Mouse (Mus musculus) heart, adult 18-20 months (tissue): ENCODE measurements around the gene Mest. TPM values are rescaled to one million over a fixed set of nuclear protein-coding genes. Genes with fewer than 3 reads are reported as not detected.

Experiments used
- DNase-seq, 2 experiments: peaks; one replicate each; pipeline ENCODE4 v3.0.0; 2021 to 2022; ENCODE audit warnings: mixed read lengths in 1 of 2
- microRNA-seq, 2 experiments: library from miRNA; unstranded; fragments of <30 nt; microRNA quantifications; one replicate each; pipeline ENCODE4 v1.2.0; 2022
- total RNA-seq, 2 experiments: library from RNA; stranded (reverse); gene quantifications; 2 replicates each; pipeline ENCODE4 v1.2.3; 2021

Mest gene
- total RNA-seq, 2 experiments from 2014 or later: 5.4 to 6.8 TPM

DNA sequence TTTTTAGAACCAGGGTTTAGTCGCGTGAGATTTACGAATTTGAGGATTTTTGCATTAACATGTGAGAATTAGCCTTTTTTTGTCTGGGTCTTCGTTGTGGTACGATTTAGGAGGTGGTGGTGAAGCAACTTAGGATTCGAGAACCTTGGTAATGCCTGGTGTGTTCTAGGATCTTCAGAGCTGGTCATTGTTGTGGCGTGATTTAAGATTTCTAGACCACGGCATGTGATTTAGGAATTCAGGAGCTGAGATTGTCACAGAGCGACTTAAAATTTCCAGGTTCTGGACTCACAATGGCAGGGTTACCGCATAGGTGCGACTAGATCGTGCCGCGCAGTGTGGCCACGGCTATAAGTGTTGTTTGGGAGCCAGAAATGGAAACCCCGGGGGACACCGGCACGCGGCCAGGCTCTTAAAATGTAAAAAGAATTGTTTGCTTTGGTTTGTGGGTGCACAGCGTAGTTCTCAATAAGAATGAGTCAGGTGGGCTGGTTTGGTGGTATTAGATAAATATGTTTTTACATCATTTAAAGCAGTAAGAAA, 15.2 kb downstream of the Mest start:
- DNase-seq: peak in 1 of 2 experiments; percentile 26

DNA sequence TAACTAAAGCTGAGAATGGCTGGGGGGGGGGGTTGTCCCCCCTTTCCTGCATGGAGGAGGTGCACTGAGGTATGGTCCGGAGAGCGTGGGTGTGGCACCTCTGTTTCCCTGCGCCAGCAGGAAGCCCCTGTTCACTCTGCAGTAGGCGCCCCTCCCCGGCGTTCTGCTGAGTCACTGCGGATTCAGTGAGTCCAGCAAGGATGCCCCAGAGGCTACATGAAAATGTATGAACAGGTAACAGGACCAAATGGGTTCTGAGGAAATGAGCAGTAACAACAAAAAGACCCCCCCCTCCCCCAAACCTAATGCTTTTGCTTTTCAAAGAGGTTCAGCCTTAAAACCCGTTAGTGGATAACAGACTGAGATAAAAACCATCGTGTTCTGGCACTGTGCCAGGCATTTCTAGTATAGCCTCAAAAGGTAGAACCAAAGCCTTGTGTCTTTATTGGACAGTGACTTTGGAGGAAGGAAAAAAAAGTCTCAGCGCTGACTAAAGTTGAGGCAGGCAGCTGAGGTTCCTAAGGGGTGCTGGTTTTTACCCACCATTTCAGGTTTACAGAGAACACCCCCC, 15.9 kb downstream of the Mest start:
- peak; percentile 23 to 39 for DNase-seq

DNA sequence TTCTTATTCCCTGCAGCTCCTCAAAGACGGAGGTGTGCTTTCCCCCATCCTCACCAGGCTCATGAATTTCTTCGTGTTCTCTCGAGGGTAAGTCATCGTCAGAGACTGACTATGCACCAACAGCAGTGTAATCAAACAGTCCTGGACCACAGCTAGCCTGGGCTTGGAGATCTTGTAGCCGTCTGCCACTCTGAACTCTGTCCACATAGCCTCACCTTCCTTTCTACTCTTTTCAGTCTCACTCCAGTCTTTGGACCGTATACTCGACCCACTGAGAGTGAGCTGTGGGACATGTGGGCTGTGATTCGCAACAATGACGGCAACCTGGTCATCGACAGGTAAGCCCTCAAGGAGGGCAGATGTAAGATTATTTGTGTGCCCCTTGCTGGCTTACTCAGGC, 21.5 kb downstream of the Mest start:
- no peak for DNase-seq

DNA sequence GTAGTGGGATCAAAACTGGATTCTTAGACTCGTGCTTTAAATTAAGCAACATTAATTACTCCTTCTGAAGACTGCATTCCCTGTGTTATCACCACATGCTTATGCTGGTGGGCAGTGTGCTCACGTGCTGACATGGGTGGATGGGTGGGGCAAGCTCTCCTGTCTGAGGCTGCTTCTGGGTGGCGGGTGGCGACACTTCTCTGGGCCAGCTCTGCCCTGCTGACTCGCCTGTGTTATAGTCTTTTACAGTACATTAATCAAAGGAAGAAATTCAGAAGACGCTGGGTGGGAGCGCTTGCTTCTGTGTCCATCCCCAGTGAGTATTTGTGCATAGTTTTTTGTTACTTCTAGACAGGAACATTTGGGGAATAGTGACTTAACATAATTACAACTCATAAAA, 22.2 kb downstream of the Mest start:
- DNase-seq: no peak

DNA sequence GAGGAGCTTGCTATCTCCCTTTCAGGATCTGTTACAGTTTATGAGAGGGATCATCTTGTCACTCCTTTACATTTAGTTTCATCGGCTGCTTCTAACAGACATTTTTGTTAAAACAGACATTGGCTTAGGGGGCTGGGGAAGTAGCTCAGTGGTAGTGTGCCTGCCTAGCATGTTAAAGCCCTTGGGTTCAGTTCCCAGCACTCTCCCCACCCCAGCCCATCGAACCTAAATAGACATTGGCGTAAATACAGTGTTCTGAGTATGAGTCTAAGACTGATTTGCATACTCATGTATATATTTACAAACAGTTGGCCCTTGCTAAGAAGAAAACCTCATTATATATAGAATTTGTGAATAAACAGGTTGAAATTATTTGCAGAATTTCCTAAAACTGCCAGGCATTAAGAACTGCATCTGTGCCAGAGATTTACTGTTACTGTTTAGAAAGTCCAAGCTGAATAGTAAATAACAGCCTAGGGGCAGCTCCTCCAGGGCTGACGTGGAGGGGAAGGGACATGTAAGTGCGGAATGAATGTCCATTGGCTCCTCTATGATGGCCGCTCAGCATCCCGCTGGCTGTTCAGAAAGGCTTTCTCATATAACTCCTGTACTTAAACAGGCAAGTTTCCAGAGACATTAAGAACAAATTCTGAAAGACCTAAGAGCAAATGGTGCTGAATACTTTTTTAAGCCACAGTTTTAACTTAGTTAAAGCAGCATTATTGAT, 24.4 kb downstream of the Mest start:
- DNase-seq: no peak

DNA sequence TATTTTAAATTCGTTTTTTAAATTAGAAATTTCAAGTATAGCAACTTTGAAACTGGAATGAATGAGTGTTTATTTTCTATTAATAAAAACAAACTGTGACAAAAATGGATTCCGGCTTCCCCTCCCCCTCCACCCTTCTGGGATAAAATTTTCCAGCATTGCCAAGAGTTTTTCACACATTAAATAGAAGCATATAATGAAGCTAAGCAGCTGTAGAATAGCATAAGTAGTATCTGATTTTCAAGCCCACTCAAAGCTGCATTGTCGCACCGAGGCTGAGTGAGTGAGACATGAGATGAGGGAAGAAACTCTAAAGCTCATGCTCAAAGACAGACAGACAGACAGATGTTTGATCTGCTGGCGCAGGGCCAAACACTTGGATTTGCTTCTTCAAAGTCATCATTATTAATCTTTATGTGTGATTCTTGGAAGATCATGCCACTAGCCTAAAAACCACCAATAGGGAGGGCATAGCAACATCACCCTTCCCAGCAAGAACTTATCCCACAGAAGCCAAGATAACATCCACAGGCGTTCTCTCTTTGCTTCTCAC, 25.1 kb downstream of the Mest start:
- DNase-seq: no peak

DNA sequence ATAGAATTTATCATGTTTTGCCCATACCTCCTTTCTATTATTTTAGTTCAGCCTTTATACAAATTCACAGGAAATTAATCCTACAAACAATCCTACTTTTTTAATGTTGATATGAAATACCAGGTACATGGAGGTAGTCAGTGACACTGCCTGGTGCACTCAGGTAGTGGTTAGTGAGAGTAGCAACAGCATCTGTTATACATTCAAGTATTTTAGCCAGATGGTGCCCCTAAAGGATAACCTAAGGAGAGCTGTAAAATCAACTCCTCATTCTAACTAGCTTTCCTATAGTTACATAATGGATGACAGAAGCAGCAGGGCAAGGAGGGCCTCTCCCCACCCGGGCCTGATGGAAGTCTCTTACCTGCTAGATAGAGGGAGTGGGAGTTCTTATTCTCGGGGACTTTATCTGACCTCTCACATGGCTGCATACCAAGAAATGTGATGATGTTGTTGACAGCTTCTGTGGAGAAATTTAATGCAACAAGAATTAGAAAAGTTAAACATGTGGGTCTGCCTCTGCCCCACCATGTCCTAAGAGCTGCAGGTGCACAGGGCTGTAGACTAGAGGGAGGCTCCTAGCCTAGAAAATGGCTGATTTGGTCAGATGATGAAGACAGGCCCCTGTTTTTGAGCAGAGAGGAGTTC, 25.8 kb downstream of the Mest start:
- DNase-seq: no peak

DNA sequence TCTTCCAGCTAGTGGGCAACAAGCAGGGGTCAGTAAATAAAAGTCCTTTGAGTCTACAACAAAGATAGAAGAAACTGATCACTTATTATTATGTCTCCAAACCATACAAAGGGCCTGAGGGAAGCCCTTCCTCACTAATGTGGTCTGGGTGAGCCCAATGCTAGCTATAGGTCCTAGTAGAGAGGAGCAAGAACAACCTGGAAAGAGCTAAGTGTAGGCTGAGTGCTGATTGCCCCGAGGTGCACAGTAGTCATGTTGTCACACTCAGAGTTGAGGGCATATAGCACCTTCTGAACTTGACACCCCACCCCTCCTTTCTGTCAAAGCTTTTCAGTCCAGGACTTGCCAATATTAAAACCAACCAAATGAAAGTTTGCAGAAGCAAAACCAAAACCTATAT, 26.5 kb downstream of the Mest start:
- no peak for DNase-seq

DNA sequence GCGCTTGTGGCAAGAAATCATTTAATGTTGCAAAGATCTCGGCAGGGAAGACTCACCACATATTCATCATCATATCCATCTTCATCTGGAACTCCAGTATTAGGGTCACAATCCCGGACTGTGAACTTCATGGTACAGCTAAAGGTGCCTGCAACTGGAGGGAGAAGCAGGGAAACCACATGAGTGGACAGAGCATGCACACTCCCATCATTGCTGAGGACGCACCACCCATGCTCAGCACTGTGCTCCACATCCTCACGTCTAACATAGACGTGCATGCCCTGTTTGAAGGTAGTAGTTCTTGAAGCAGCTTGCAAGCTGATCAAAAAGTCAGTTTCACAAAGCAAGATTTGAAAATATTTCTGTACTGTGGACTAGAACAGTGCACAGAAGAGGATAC, 27.1 kb downstream of the Mest start:
- no peak for DNase-seq

DNA sequence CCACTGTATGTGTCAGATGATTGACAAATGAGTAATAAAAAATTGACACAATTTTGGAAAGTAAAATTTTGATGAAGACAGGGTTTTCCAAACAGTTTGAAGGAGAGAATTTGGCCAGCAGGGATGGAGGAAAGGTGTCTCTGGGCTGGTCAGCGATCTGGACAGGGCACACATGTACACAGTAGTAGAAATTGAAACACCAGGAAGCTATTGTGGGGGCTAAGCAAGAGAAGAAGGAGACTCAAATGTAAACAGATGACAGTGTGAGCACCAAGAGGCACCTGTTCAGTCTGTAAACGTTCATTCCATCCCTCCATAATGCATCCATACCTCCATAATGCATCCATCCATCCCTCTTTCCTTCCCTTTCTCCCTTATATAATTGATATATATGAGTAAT, 27.9 kb downstream of the Mest start:
- no peak for DNase-seq

Small RNAs within 50 kb of the gene (microRNA-seq; reads per million reads assigned to microRNA genes)
- 672 to 1,021 reads per million in 2 experiments for gene Mir335

Other genes starting within 250 kb of the Mest start
- 1 to 10 TPM; 8.5 to 8.6 TPM for gene Tmem209, start 213.8 kb upstream of the Mest start, total RNA-seq
- gene Ssmem1, start 213.7 kb upstream of the Mest start, total RNA-seq: under 1 TPM in 1 of 2 experiments, not detected in 1; 0.41 TPM
- gene Cpa2, start 182.0 kb upstream of the Mest start, total RNA-seq: under 1 TPM in 1 of 2 experiments, not detected in 1; 0.25 TPM
- gene Cpa4, start 155.2 kb upstream of the Mest start, total RNA-seq: not detected
- gene Cpa5, start 112.5 kb upstream of the Mest start, total RNA-seq: not detected
- not detected for gene Cpa1, start 84.3 kb upstream of the Mest start, total RNA-seq
- gene Cep41, start 29.8 kb upstream of the Mest start, total RNA-seq: 1 to 10 TPM; 1.3 to 1.5 TPM
- gene Copg2, start 173.2 kb downstream of the Mest start, total RNA-seq: 10 to 100 TPM; 36.9 to 41.8 TPM
- gene Tsga13, start 192.0 kb downstream of the Mest start, total RNA-seq: not detected
- gene Klf14, start 235.5 kb downstream of the Mest start, total RNA-seq: under 1 TPM; 0.18 to 0.22 TPM